Mouse (Mus musculus): ENCODE data around the gene Ptpn18. TPM values are rescaled to one million over a fixed set of nuclear protein-coding genes. Genes with fewer than 3 reads are reported as not detected.

The Ptpn18 gene
- 2.9 and 3.4 TPM in 2 replicates for polyA plus RNA-seq (2015; fragmentation: Nextera tagmentation; extraction: Ambion mirVana)

- Histone ChIP-seq H3K9ac (ENCODE audit: low read depth, low read length) (peak within 1 kb of the TSS; percentile 23; the same call in 1 of the 2 replicates), H3K4me1 (ENCODE audit: control insufficient read depth, insufficient read depth, low read length) (peaks cover 10% of the 10 kb centered on the region), H3K36me3 (ENCODE audit: control insufficient read depth, insufficient read depth, low read length) (no peaks in the 10 kb centered on the region), H3K9me3 (replicated peaks; ENCODE audit: control insufficient read depth, low read length, poor library complexity, severe bottlenecking) (no peaks in the 10 kb centered on the region), H3K27me3 (ENCODE audit: control insufficient read depth, insufficient read depth, low read depth, low read length) (peaks cover 32% of the 10 kb centered on the region), H3K4me3 (ENCODE audit: low read depth, low read length) (peak within 1 kb of the TSS; percentile 45), H3K4me2 (ENCODE audit: low read length) (peak within 1 kb of the TSS; percentile 99), H3K27ac (ENCODE audit: low read length) (no peak within 1 kb of the TSS)
- WGBS = under 1% methylated on average over 48 of the region's 48 CpGs
- peak; percentile 96 for ATAC-seq
Observed at GRCm38 (mm10) chr1:34459284-34460060, at the start of gene Ptpn18. TSS of gene Ptpn18 (plus strand) at chr1:34459762.

- H3K27me3 ChIP-seq (ENCODE audit: control insufficient read depth, insufficient read depth, low read depth, low read length) = no peaks in the 10 kb centered on the region
- peaks cover 2% of the 10 kb centered on the region; the same call in 1 of the 2 replicates for H3K36me3 ChIP-seq (ENCODE audit: control insufficient read depth, insufficient read depth, low read length)
- H3K4me3 ChIP-seq (ENCODE audit: low read depth, low read length) = no peak overlapping the region
- 98% methylated on average over 2 of the region's 2 CpGs for WGBS
- ATAC-seq = no peak
- peaks cover 17% of the 10 kb centered on the region for H3K9me3 ChIP-seq (replicated peaks; ENCODE audit: control insufficient read depth, low read length, poor library complexity, severe bottlenecking)
- no peak overlapping the region for H3K9ac ChIP-seq (ENCODE audit: low read depth, low read length)
- H3K4me1 ChIP-seq (ENCODE audit: control insufficient read depth, insufficient read depth, low read length) = peaks cover 3% of the 10 kb centered on the region
- H3K4me2 ChIP-seq (ENCODE audit: low read length) = no peak overlapping the region
- H3K27ac ChIP-seq (ENCODE audit: low read length) = no peak overlapping the region
Observed at GRCm38 (mm10) chr1:34428466-34428865, 31.1 kb upstream of the Ptpn18 start.

GRCm38 (mm10) chr1:34429281-34429680, 30.3 kb upstream of the Ptpn18 start:
- ATAC-seq = no peak
- no peak overlapping the region for H3K4me3 ChIP-seq (ENCODE audit: low read depth, low read length)
- H3K27ac ChIP-seq (ENCODE audit: low read length) = no peak overlapping the region
- no peak overlapping the region for H3K4me2 ChIP-seq (ENCODE audit: low read length)
- H3K27me3 ChIP-seq (ENCODE audit: control insufficient read depth, insufficient read depth, low read depth, low read length) = no peaks in the 10 kb centered on the region
- peaks cover 2% of the 10 kb centered on the region; the same call in 1 of the 2 replicates for H3K36me3 ChIP-seq (ENCODE audit: control insufficient read depth, insufficient read depth, low read length)
- peaks cover 17% of the 10 kb centered on the region for H3K9me3 ChIP-seq (replicated peaks; ENCODE audit: control insufficient read depth, low read length, poor library complexity, severe bottlenecking)
- no peak overlapping the region for H3K9ac ChIP-seq (ENCODE audit: low read depth, low read length)
- peaks cover 9% of the 10 kb centered on the region for H3K4me1 ChIP-seq (ENCODE audit: control insufficient read depth, insufficient read depth, low read length)
- WGBS = 92% methylated on average over 4 of the region's 4 CpGs

GRCm38 (mm10) chr1:34430981-34431380, 28.6 kb upstream of the Ptpn18 start:
- ATAC-seq = no peak
- peaks cover 9% of the 10 kb centered on the region for H3K4me1 ChIP-seq (ENCODE audit: control insufficient read depth, insufficient read depth, low read length)
- peaks cover 2% of the 10 kb centered on the region; the same call in 1 of the 2 replicates for H3K36me3 ChIP-seq (ENCODE audit: control insufficient read depth, insufficient read depth, low read length)
- peaks cover 17% of the 10 kb centered on the region for H3K9me3 ChIP-seq (replicated peaks; ENCODE audit: control insufficient read depth, low read length, poor library complexity, severe bottlenecking)
- H3K4me2 ChIP-seq (ENCODE audit: low read length) = no peak overlapping the region
- no peaks in the 10 kb centered on the region for H3K27me3 ChIP-seq (ENCODE audit: control insufficient read depth, insufficient read depth, low read depth, low read length)
- no peak overlapping the region for H3K9ac ChIP-seq (ENCODE audit: low read depth, low read length)
- no peak overlapping the region for H3K4me3 ChIP-seq (ENCODE audit: low read depth, low read length)
- no peak overlapping the region for H3K27ac ChIP-seq (ENCODE audit: low read length)
- WGBS = 94% methylated on average over 3 of the region's 3 CpGs

GRCm38 (mm10) chr1:34431431-34431830, 28.1 kb upstream of the Ptpn18 start:
- peaks cover 2% of the 10 kb centered on the region; the same call in 1 of the 2 replicates for H3K36me3 ChIP-seq (ENCODE audit: control insufficient read depth, insufficient read depth, low read length)
- H3K27ac ChIP-seq (ENCODE audit: low read length) = no peak overlapping the region
- WGBS = 95% methylated on average over 9 of the region's 9 CpGs
- no peak overlapping the region for H3K4me3 ChIP-seq (ENCODE audit: low read depth, low read length)
- H3K4me1 ChIP-seq (ENCODE audit: control insufficient read depth, insufficient read depth, low read length) = peaks cover 9% of the 10 kb centered on the region
- H3K27me3 ChIP-seq (ENCODE audit: control insufficient read depth, insufficient read depth, low read depth, low read length) = no peaks in the 10 kb centered on the region
- no peak overlapping the region for H3K9ac ChIP-seq (ENCODE audit: low read depth, low read length)
- ATAC-seq = no peak
- peaks cover 17% of the 10 kb centered on the region for H3K9me3 ChIP-seq (replicated peaks; ENCODE audit: control insufficient read depth, low read length, poor library complexity, severe bottlenecking)
- no peak overlapping the region for H3K4me2 ChIP-seq (ENCODE audit: low read length)

- peak overlapping the region; percentile 53 for H3K4me3 ChIP-seq (ENCODE audit: low read depth, low read length)
- peak overlapping the region; percentile 77 for H3K4me2 ChIP-seq (ENCODE audit: low read length)
- peaks cover 17% of the 10 kb centered on the region for H3K9me3 ChIP-seq (replicated peaks; ENCODE audit: control insufficient read depth, low read length, poor library complexity, severe bottlenecking)
- peaks cover 9% of the 10 kb centered on the region for H3K4me1 ChIP-seq (ENCODE audit: control insufficient read depth, insufficient read depth, low read length)
- no peak overlapping the region; the same call in 1 of the 2 replicates for H3K27ac ChIP-seq (ENCODE audit: low read length)
- H3K27me3 ChIP-seq (ENCODE audit: control insufficient read depth, insufficient read depth, low read depth, low read length) = no peaks in the 10 kb centered on the region
- peak overlapping the region; percentile 73; the same call in 1 of the 2 replicates for H3K9ac ChIP-seq (ENCODE audit: low read depth, low read length)
- ATAC-seq = no peak
- 23% methylated on average over 13 of the region's 13 CpGs for WGBS
- H3K36me3 ChIP-seq (ENCODE audit: control insufficient read depth, insufficient read depth, low read length) = peaks cover 2% of the 10 kb centered on the region; the same call in 1 of the 2 replicates
Observed at GRCm38 (mm10) chr1:34432411-34432775, 27.2 kb upstream of the Ptpn18 start.

- WGBS = 6% methylated on average over 35 of the region's 35 CpGs
Observed at GRCm38 (mm10) chr1:34432776-34433481, 26.6 kb upstream of the Ptpn18 start.

GRCm38 (mm10) chr1:34433891-34434521, 25.6 kb upstream of the Ptpn18 start:
- peak overlapping the region; percentile 74 for H3K4me3 ChIP-seq (ENCODE audit: low read depth, low read length)
- H3K9me3 ChIP-seq (replicated peaks; ENCODE audit: control insufficient read depth, low read length, poor library complexity, severe bottlenecking) = peaks cover 14% of the 10 kb centered on the region
- H3K27me3 ChIP-seq (ENCODE audit: control insufficient read depth, insufficient read depth, low read depth, low read length) = no peaks in the 10 kb centered on the region
- peak overlapping the region; percentile 54 for H3K9ac ChIP-seq (ENCODE audit: low read depth, low read length)
- H3K4me1 ChIP-seq (ENCODE audit: control insufficient read depth, insufficient read depth, low read length) = peaks cover 17% of the 10 kb centered on the region
- H3K36me3 ChIP-seq (ENCODE audit: control insufficient read depth, insufficient read depth, low read length) = peaks cover 2% of the 10 kb centered on the region; the same call in 1 of the 2 replicates
- no peak for ATAC-seq
- 5% methylated on average over 19 of the region's 19 CpGs for WGBS
- peak overlapping the region; percentile 77 for H3K4me2 ChIP-seq (ENCODE audit: low read length)
- H3K27ac ChIP-seq (ENCODE audit: low read length) = peak overlapping the region; percentile 91

More at GRCm38 (mm10) chr1:34432776-34433481, 26.6 kb upstream of the Ptpn18 start:
- no peak for ATAC-seq
- Histone ChIP-seq H3K27me3 (ENCODE audit: control insufficient read depth, insufficient read depth, low read depth, low read length) (no peaks in the 10 kb centered on the region), H3K9ac (ENCODE audit: low read depth, low read length) (peak overlapping the region; percentile 73), H3K4me3 (ENCODE audit: low read depth, low read length) (peak overlapping the region; percentile 53), H3K4me2 (ENCODE audit: low read length) (peak overlapping the region; percentile 77), H3K36me3 (ENCODE audit: control insufficient read depth, insufficient read depth, low read length) (peaks cover 2% of the 10 kb centered on the region; the same call in 1 of the 2 replicates), H3K9me3 (replicated peaks; ENCODE audit: control insufficient read depth, low read length, poor library complexity, severe bottlenecking) (peaks cover 17% of the 10 kb centered on the region), H3K27ac (ENCODE audit: low read length) (peak overlapping the region; percentile 71), H3K4me1 (ENCODE audit: control insufficient read depth, insufficient read depth, low read length) (peaks cover 9% of the 10 kb centered on the region)

Data from midbrain, embryonic 16.5 days (tissue).